Mouse (Mus musculus) forebrain, embryonic 16.5 days (tissue): Measurements from ENCODE around the gene Retnlb. TPM values are rescaled to one million over a fixed set of nuclear protein-coding genes. Genes with fewer than 3 reads are reported as not detected.
"Not testable (repeated sequence)": the region's sequence is repeated elsewhere in the genome, so short reads cannot be mapped to it uniquely, and the experiment has no call there.

Source experiments
- ATAC-seq: fragments of 200-750 bp; cut with Nextera tagmentation; 2 replicates; pipeline ENCODE4 v1.8.0; 2017; ENCODE audit warnings: mild to moderate bottlenecking, moderate library complexity
- H3K27ac ChIP-seq: fragments of 300-500 bp; sonication (generic); 2 replicates; pipeline ENCODE4 v1.5.1; 2014; ENCODE audit warnings: low read length, control low read depth
- H3K27me3 ChIP-seq: fragments of 300-500 bp; sonication (generic); replicated peaks from 2 replicates; pipeline ENCODE4 v1.6.1; 2014; ENCODE audit warnings: low read length; ENCODE audit not compliant: control insufficient read depth, insufficient read depth
- H3K36me3 ChIP-seq: fragments of 300-500 bp; sonication (generic); 2 replicates; pipeline ENCODE4 v1.6.1; 2014; ENCODE audit not compliant: control insufficient read depth, insufficient read depth
- H3K4me1 ChIP-seq: fragments of 300-500 bp; sonication (generic); replicated peaks from 2 replicates; pipeline ENCODE4 v1.6.1; 2014; ENCODE audit warnings: low read length; ENCODE audit not compliant: control insufficient read depth, insufficient read depth
- H3K4me2 ChIP-seq: fragments of 300-500 bp; sonication (generic); 2 replicates; pipeline ENCODE4 v1.6.1; 2014; ENCODE audit warnings: mild to moderate bottlenecking, low read length, control low read depth
- H3K4me3 ChIP-seq: fragments of 300-500 bp; sonication (generic); replicated peaks from 2 replicates; pipeline ENCODE4 v1.5.1; 2014; ENCODE audit warnings: mild to moderate bottlenecking, low read length, control low read depth
- H3K9ac ChIP-seq: fragments of 300-500 bp; sonication (generic); replicated peaks from 2 replicates; pipeline ENCODE4 v1.6.1; 2014; ENCODE audit warnings: low read depth, low read length, control low read depth
- H3K9me3 ChIP-seq: fragments of 300-500 bp; sonication (generic); 2 replicates; pipeline ENCODE4 v1.6.1; 2016; ENCODE audit warnings: low read length; ENCODE audit not compliant: control insufficient read depth
- WGBS: fragments of 180-500 bp; shearing (Covaris S2); extraction: QIAGEN DNeasy Blood & Tissue Kit; methylation state at CpG from one replicate; pipeline ENCODE4 v1.1.7; 2014; 5-methylcytosine and 5-hydroxymethylcytosine counted together
- polyA plus RNA-seq: library from polyadenylated mRNA; unstranded; fragments of >200 nt; fragmentation: Nextera tagmentation; extraction: Ambion mirVana; gene quantifications from 2 replicates; pipeline ENCODE4 v1.2.1, GENCODE M21; 2015

The Retnlb gene
- polyA plus RNA-seq, 1 experiment from 2014 or later: not detected

DNA sequence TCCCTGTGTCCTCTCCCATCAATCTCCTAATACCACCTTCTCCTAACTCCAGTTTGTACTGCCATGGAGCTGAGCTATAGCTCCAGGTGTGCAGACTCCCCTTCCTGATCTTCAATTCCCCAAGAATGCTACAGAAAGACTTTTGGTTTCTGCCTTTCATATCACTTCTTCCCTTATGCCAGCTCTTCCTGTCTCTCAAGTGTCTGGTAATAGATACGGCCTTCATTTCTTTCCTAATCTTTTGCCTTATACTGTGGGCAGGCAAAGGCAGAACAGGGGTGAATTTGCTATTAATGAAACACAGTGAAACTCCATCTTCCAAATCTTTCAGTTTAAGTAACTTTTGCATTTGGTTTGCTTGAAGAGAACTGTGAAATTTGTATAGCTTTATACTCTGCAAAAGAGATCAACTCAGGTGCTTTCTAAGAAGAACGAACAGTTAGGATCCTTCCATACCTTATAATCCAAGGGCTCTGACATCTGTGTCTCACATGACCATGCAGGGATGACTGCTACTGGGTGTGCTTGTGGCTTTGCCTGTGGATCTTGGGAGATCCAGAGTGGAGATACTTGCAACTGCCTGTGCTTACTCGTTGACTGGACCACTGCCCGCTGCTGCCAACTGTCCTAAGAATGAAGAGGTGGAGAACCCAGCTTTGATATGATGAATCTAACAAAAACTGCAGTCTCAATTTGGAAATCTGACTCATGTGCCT lies 27.2 kb downstream of the Retnlb start:
- Histone ChIP-seq H3K9me3 (no peaks in the 10 kb centered on the region), H3K9ac (no peak overlapping the region), H3K27ac (no peak overlapping the region), H3K27me3 (no peaks in the 10 kb centered on the region), H3K4me2 (no peak overlapping the region), H3K36me3 (no peaks in the 10 kb centered on the region), H3K4me1 (no peaks in the 10 kb centered on the region), H3K4me3 (no peak overlapping the region)
- ATAC-seq: no peak
- WGBS: 91% methylated on average over 4 of the region's 4 CpGs

DNA sequence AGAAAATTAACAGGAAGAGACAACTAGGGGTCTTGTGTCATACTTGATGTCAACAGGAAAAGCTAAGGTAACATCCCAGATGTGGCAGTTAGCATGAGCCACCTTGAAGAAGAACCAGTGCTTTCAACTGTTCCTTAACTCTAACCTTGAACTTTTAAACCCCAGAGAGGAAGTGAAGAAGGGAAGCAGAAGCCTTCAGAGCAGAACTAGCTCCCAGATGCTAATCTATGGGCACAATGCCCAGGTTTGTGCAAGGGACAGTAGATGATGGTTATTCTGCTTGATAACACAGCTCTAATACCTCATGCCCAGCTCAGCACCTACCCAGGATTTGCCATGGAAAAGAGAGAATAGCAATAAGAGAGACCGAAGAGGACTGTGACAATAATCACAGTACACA lies 48.3 kb downstream of the Retnlb start:
- ATAC-seq, H3K4me2 ChIP-seq, H3K9ac ChIP-seq, H3K27me3 ChIP-seq, H3K36me3 ChIP-seq, H3K4me3 ChIP-seq, H3K9me3 ChIP-seq, H3K27ac ChIP-seq, H3K4me1 ChIP-seq: not testable (repeated sequence)
- WGBS: 94% methylated on average over 1 of the region's 1 CpGs

GRCm38 (mm10) chr16:48867690-48868089 lies 51.0 kb downstream of the Retnlb start:
- ATAC-seq: no peak
- no peak overlapping the region for H3K27ac ChIP-seq
- no peak overlapping the region for H3K4me3 ChIP-seq
- no peaks in the 10 kb centered on the region for H3K36me3 ChIP-seq
- H3K9me3 ChIP-seq: no peaks in the 10 kb centered on the region
- 75% methylated on average over 2 of the region's 2 CpGs for WGBS
- no peak overlapping the region for H3K4me2 ChIP-seq
- no peaks in the 10 kb centered on the region for H3K27me3 ChIP-seq
- no peak overlapping the region for H3K9ac ChIP-seq
- H3K4me1 ChIP-seq: no peaks in the 10 kb centered on the region

Other genes starting within 250 kb of the Retnlb start
- not detected in 2 replicates for gene Trat1, start 44.8 kb upstream of the Retnlb start, polyA plus RNA-seq
- gene Retnla, start 25.7 kb downstream of the Retnlb start, polyA plus RNA-seq: not detected in 2 replicates
- not detected in 2 replicates for gene Retnlg, start 55.8 kb downstream of the Retnlb start, polyA plus RNA-seq
- gene Dzip3, start 177.3 kb downstream of the Retnlb start, polyA plus RNA-seq: 56.1 and 58.0 TPM in 2 replicates
- 13.9 and 18.0 TPM in 2 replicates for gene Cip2a, start 177.3 kb downstream of the Retnlb start, polyA plus RNA-seq
- gene Myh15, start 240.6 kb downstream of the Retnlb start, polyA plus RNA-seq: 0.05 and 0.09 TPM in 2 replicates